Mouse (Mus musculus): ENCODE results near the gene Cnst. TPM values are rescaled to one million over a fixed set of nuclear protein-coding genes. Genes with fewer than 3 reads are reported as not detected.

The Cnst gene
- polyA plus RNA-seq, 1 experiment from 2014 or later, result 27.5 TPM

- H3K4me2 ChIP-seq (ENCODE audit: low read length), result no peak overlapping the region
- H3K4me1 ChIP-seq (ENCODE audit: control insufficient read depth, insufficient read depth, low read length), result peaks cover 8% of the 10 kb centered on the region; the same call in 1 of the 2 replicates
- no peak overlapping the region for H3K9ac ChIP-seq (ENCODE audit: low read depth, low read length)
- no peaks in the 10 kb centered on the region for H3K27me3 ChIP-seq (ENCODE audit: control insufficient read depth, insufficient read depth, low read depth, low read length)
- 69% methylated on average over 6 of the region's 6 CpGs for WGBS
- no peak overlapping the region for H3K27ac ChIP-seq (ENCODE audit: low read length)
- ATAC-seq, result no peak
- H3K9me3 ChIP-seq (replicated peaks; ENCODE audit: control insufficient read depth, low read length, poor library complexity, severe bottlenecking), result no peaks in the 10 kb centered on the region
- H3K36me3 ChIP-seq (ENCODE audit: control insufficient read depth, insufficient read depth, low read length), result no peaks in the 10 kb centered on the region
- no peak overlapping the region for H3K4me3 ChIP-seq (ENCODE audit: low read depth, low read length)
Measured at GRCm38 (mm10) chr1:179582021-179582433, 35.9 kb downstream of the Cnst start.

DNA sequence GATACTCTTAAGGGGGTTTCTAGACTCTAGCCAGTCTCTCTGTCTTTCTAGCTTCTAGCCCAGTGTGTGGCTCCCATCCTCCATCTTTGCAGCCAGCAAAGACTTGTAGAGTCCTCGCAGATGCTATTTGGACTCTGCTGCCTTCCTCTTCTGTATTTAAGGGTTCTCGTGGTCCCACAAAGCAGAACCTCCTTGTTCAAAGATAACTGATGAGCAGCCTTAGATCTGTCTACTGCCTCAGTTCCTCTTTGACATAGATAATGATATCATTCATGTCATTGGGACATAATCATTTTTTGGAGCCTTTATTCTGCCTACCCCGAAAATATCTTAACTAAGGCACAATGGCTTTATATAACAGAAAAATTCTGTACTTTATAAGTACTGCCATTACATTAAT lies 36.9 kb downstream of the Cnst start:
- no peaks in the 10 kb centered on the region for H3K9me3 ChIP-seq (replicated peaks; ENCODE audit: control insufficient read depth, low read length, poor library complexity, severe bottlenecking)
- no peak overlapping the region for H3K27ac ChIP-seq (ENCODE audit: low read length)
- no peak overlapping the region for H3K4me3 ChIP-seq (ENCODE audit: low read depth, low read length)
- H3K4me2 ChIP-seq (ENCODE audit: low read length), result no peak overlapping the region
- H3K27me3 ChIP-seq (ENCODE audit: control insufficient read depth, insufficient read depth, low read depth, low read length), result no peaks in the 10 kb centered on the region
- H3K4me1 ChIP-seq (ENCODE audit: control insufficient read depth, insufficient read depth, low read length), result peaks cover 12% of the 10 kb centered on the region
- 94% methylated on average over 3 of the region's 3 CpGs for WGBS
- ATAC-seq, result no peak
- H3K9ac ChIP-seq (ENCODE audit: low read depth, low read length), result no peak overlapping the region
- no peaks in the 10 kb centered on the region for H3K36me3 ChIP-seq (ENCODE audit: control insufficient read depth, insufficient read depth, low read length)

DNA sequence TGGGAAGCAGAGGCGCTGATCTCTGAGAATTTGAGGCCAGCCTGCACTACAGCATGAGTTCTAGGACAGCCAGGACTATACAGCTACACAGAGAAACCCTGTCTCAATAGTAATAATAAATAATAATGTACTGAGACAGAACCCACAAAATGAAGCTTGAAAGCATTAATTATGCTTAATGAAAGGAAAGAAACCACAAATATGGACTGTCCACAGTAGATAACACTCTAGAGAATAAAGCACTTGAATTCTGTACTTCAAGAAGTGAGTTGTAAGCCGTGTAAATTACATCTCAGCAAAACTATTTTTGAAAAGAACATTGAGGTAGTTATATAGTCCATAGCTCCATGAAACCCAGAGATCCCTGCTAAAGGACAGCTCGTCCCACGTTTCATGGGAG lies 38.0 kb downstream of the Cnst start:
- no peak overlapping the region for H3K4me3 ChIP-seq (ENCODE audit: low read depth, low read length)

GRCm38 (mm10) chr1:179585646-179586045 lies 39.5 kb downstream of the Cnst start:
- Histone ChIP-seq H3K4me3 (ENCODE audit: low read depth, low read length) (no peak overlapping the region), H3K9me3 (replicated peaks; ENCODE audit: control insufficient read depth, low read length, poor library complexity, severe bottlenecking) (no peaks in the 10 kb centered on the region), H3K4me1 (ENCODE audit: control insufficient read depth, insufficient read depth, low read length) (peaks cover 15% of the 10 kb centered on the region), H3K4me2 (ENCODE audit: low read length) (no peak overlapping the region), H3K27me3 (ENCODE audit: control insufficient read depth, insufficient read depth, low read depth, low read length) (no peaks in the 10 kb centered on the region), H3K9ac (ENCODE audit: low read depth, low read length) (no peak overlapping the region), H3K27ac (ENCODE audit: low read length) (no peak overlapping the region), H3K36me3 (ENCODE audit: control insufficient read depth, insufficient read depth, low read length) (no peaks in the 10 kb centered on the region)
- no peak for ATAC-seq
- 72% methylated on average over 8 of the region's 9 CpGs for WGBS

More for the DNA sequence above, 38.0 kb downstream of the Cnst start:
- Histone ChIP-seq H3K27me3 (ENCODE audit: control insufficient read depth, insufficient read depth, low read depth, low read length) (no peaks in the 10 kb centered on the region), H3K4me1 (ENCODE audit: control insufficient read depth, insufficient read depth, low read length) (peaks cover 15% of the 10 kb centered on the region), H3K36me3 (ENCODE audit: control insufficient read depth, insufficient read depth, low read length) (no peaks in the 10 kb centered on the region), H3K9ac (ENCODE audit: low read depth, low read length) (no peak overlapping the region), H3K9me3 (replicated peaks; ENCODE audit: control insufficient read depth, low read length, poor library complexity, severe bottlenecking) (no peaks in the 10 kb centered on the region), H3K4me2 (ENCODE audit: low read length) (no peak overlapping the region), H3K27ac (ENCODE audit: low read length) (no peak overlapping the region)
- ATAC-seq, result no peak
- WGBS, result 90% methylated on average over 4 of the region's 4 CpGs

GRCm38 (mm10) chr1:179586430-179587095 lies 40.4 kb downstream of the Cnst start:
- no peak overlapping the region for H3K9ac ChIP-seq (ENCODE audit: low read depth, low read length)
- no peak for ATAC-seq
- H3K27me3 ChIP-seq (ENCODE audit: control insufficient read depth, insufficient read depth, low read depth, low read length), result no peaks in the 10 kb centered on the region
- H3K36me3 ChIP-seq (ENCODE audit: control insufficient read depth, insufficient read depth, low read length), result no peaks in the 10 kb centered on the region
- H3K9me3 ChIP-seq (replicated peaks; ENCODE audit: control insufficient read depth, low read length, poor library complexity, severe bottlenecking), result no peaks in the 10 kb centered on the region
- H3K4me3 ChIP-seq (ENCODE audit: low read depth, low read length), result no peak overlapping the region
- no peak overlapping the region for H3K27ac ChIP-seq (ENCODE audit: low read length)
- WGBS, result 71% methylated on average over 3 of the region's 3 CpGs
- no peak overlapping the region for H3K4me2 ChIP-seq (ENCODE audit: low read length)
- H3K4me1 ChIP-seq (ENCODE audit: control insufficient read depth, insufficient read depth, low read length), result peaks cover 15% of the 10 kb centered on the region

DNA sequence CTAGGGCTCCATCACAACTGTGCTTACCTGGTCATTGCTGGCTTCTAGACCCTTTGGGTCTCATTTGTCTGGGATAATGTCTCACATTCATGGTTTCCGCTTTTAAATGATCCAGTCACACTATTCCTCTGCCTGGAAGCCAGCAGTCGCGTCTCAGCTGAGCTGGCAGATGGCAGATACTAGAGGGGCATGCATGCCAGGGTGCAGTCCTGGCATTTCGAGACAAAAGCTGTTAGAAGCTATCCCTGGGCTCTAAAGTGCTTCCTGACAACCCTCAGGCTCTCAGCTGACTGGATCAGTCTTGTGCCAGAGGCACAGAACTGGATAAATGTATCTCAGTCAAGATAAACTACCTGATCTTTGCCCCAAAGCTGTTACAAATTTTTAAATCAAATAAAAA lies 42.1 kb downstream of the Cnst start:
- H3K4me3 ChIP-seq (ENCODE audit: low read depth, low read length), result no peak overlapping the region
- no peaks in the 10 kb centered on the region for H3K27me3 ChIP-seq (ENCODE audit: control insufficient read depth, insufficient read depth, low read depth, low read length)
- 69% methylated on average over 4 of the region's 4 CpGs for WGBS
- no peak overlapping the region for H3K9ac ChIP-seq (ENCODE audit: low read depth, low read length)
- no peak for ATAC-seq
- 0 out of 2 replicates have a peak, but pooled peaks cover 3% of the 10 kb centered on the region for H3K36me3 ChIP-seq (ENCODE audit: control insufficient read depth, insufficient read depth, low read length)
- peaks cover 15% of the 10 kb centered on the region for H3K4me1 ChIP-seq (ENCODE audit: control insufficient read depth, insufficient read depth, low read length)
- no peak overlapping the region; the same call in 1 of the 2 replicates for H3K27ac ChIP-seq (ENCODE audit: low read length)
- no peaks in the 10 kb centered on the region for H3K9me3 ChIP-seq (replicated peaks; ENCODE audit: control insufficient read depth, low read length, poor library complexity, severe bottlenecking)
- H3K4me2 ChIP-seq (ENCODE audit: low read length), result no peak overlapping the region

DNA sequence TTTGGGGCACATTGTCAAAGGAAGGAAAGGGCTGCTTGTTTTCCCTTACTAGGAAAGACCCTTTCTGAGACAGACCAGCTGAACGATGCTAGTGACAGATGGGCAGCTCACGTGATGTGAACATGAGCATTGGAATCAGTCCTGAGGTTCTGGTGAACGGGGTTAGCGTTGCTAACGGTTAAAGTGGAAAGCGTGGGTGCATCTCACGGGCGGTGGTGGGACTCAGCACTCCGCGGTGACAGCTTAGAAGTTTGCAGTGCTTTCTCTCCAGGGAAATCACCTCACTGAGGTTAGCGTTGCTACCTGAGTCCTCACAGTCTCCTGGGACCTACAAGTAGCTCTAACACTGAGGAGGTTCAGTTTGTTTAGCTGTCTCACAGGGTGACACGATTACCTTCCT lies 45.5 kb downstream of the Cnst start:
- H3K27me3 ChIP-seq (ENCODE audit: control insufficient read depth, insufficient read depth, low read depth, low read length), result no peaks in the 10 kb centered on the region
- peaks cover 11% of the 10 kb centered on the region for H3K4me1 ChIP-seq (ENCODE audit: control insufficient read depth, insufficient read depth, low read length)
- WGBS, result 84% methylated on average over 12 of the region's 12 CpGs
- no peak overlapping the region for H3K4me3 ChIP-seq (ENCODE audit: low read depth, low read length)
- no peak for ATAC-seq
- no peak overlapping the region for H3K27ac ChIP-seq (ENCODE audit: low read length)
- H3K9me3 ChIP-seq (replicated peaks; ENCODE audit: control insufficient read depth, low read length, poor library complexity, severe bottlenecking), result no peaks in the 10 kb centered on the region
- H3K4me2 ChIP-seq (ENCODE audit: low read length), result no peak overlapping the region
- no peak overlapping the region for H3K9ac ChIP-seq (ENCODE audit: low read depth, low read length)
- 0 out of 2 replicates have a peak, but pooled peaks cover 3% of the 10 kb centered on the region for H3K36me3 ChIP-seq (ENCODE audit: control insufficient read depth, insufficient read depth, low read length)

DNA sequence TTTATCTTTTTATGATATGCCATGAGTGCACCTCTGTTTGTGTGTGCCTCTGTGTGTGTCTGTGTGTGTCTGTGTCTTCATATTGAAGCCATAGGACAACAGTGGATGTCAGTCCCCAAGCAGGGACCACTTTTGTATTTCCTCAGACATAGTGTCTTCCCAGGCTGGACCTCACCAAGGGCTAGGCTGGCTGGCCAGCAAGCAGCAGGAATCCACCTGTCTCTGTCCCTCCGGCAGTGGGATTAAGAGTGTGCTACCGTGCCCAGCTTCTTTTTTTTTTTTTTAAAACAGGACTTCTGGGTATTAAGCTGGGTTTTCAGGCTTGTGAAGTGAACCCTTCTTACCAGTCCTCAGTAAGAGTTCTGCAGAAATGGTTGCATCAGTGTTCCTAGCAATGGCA lies 46.0 kb downstream of the Cnst start:
- 81% methylated on average over 2 of the region's 2 CpGs for WGBS
- Histone ChIP-seq H3K4me3 (ENCODE audit: low read depth, low read length) (no peak overlapping the region), H3K9ac (ENCODE audit: low read depth, low read length) (no peak overlapping the region), H3K4me1 (ENCODE audit: control insufficient read depth, insufficient read depth, low read length) (peaks cover 7% of the 10 kb centered on the region), H3K9me3 (replicated peaks; ENCODE audit: control insufficient read depth, low read length, poor library complexity, severe bottlenecking) (no peaks in the 10 kb centered on the region), H3K27me3 (ENCODE audit: control insufficient read depth, insufficient read depth, low read depth, low read length) (no peaks in the 10 kb centered on the region), H3K36me3 (ENCODE audit: control insufficient read depth, insufficient read depth, low read length) (0 out of 2 replicates have a peak, but pooled peaks cover 3% of the 10 kb centered on the region), H3K27ac (ENCODE audit: low read length) (no peak overlapping the region), H3K4me2 (ENCODE audit: low read length) (no peak overlapping the region)
- no peak for ATAC-seq

DNA sequence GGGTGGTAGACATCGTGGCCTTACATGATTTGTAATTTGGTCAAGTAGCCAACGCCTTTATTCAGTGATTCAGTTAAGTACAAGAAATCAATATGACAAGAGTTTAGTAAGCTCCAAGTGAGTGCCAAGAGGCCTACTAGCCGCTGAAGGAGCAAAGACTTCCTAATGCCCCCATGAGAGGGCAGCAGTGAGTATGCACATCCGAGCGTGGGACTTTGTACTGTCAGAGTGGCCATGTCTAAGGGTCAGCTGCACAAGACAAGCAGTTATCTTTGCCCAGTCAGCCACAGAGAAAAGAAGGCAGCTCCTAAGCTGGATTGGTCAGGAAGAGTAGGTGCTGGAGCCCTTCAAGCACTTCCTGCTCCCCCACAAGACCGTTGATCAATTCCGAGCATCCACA lies 46.8 kb downstream of the Cnst start:
- H3K9ac ChIP-seq (ENCODE audit: low read depth, low read length), result no peak overlapping the region
- H3K4me1 ChIP-seq (ENCODE audit: control insufficient read depth, insufficient read depth, low read length), result peaks cover 4% of the 10 kb centered on the region
- no peak for ATAC-seq
- H3K9me3 ChIP-seq (replicated peaks; ENCODE audit: control insufficient read depth, low read length, poor library complexity, severe bottlenecking), result no peaks in the 10 kb centered on the region
- no peak overlapping the region for H3K27ac ChIP-seq (ENCODE audit: low read length)
- H3K4me3 ChIP-seq (ENCODE audit: low read depth, low read length), result no peak overlapping the region
- H3K4me2 ChIP-seq (ENCODE audit: low read length), result no peak overlapping the region
- WGBS, result 73% methylated on average over 7 of the region's 7 CpGs
- 0 out of 2 replicates have a peak, but pooled peaks cover 3% of the 10 kb centered on the region for H3K36me3 ChIP-seq (ENCODE audit: control insufficient read depth, insufficient read depth, low read length)
- H3K27me3 ChIP-seq (ENCODE audit: control insufficient read depth, insufficient read depth, low read depth, low read length), result no peaks in the 10 kb centered on the region
